Mouse (Mus musculus) ES-Bruce4 (cell line): Measurements from ENCODE around the gene Olfr556.

Experiments
- CTCF ChIP-seq: IDR thresholded peaks from one replicate; pipeline ENCODE4 v1.8.1; 2011; ENCODE audit warnings: low read depth, low read length
- EP300 ChIP-seq: IDR thresholded peaks from 2 replicates; pipeline ENCODE4 v1.6.1; 2011; ENCODE audit warnings: low read depth, low read length; ENCODE audit not compliant: insufficient read depth
- POLR2A ChIP-seq: IDR thresholded peaks from one replicate; pipeline ENCODE4 v1.8.1; 2011; ENCODE audit warnings: low read length; ENCODE audit not compliant: insufficient read depth

- TF ChIP-seq POLR2A (no peak), CTCF (no peak), EP300 (no peak)
Observed at GRCm38 (mm10) chr7:102619608-102620007, 45.1 kb upstream of the Olfr556 start.
